Mouse (Mus musculus): ENCODE measurements around the gene Cpeb2.
A peak's percentile ranks its signal among the peaks of the same experiment; 100 is the strongest.

Gene Cpeb2

GRCm38 (mm10) chr5:43263951-43264350 is 31.0 kb downstream of the Cpeb2 start:
- DNase-seq (ENCODE audit: low read depth, low spot score) = no peak
- Histone ChIP-seq H3K27me3 (ENCODE audit: control insufficient read depth, insufficient read depth, low read length, poor library complexity, severe bottlenecking) (no peaks in the 10 kb centered on the region), H3K36me3 (ENCODE audit: control insufficient read depth, insufficient read depth, low read length, poor library complexity, severe bottlenecking) (no peaks in the 10 kb centered on the region; the same call in 1 of the 2 replicates)

DNA sequence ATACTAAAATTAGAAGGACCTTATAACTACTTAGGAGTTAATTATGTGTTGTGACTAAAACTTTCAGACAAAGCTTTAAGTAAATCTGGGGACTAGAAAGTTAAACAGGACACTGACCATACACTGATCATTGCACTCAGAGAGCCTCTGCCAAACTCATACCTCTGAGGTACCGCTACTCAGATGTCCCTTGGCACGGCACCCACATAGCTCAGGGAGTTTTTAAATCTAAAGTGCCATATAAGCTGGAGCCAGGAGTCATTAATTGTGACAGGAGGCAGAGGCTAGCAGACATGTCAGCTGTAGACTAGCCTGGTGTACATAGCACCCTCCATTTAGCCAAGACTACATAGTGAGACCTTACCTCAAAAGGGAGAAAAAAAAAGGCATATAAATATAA is 31.7 kb downstream of the Cpeb2 start:
- Histone ChIP-seq H3K36me3 (ENCODE audit: control insufficient read depth, insufficient read depth, low read length, poor library complexity, severe bottlenecking) (no peaks in the 10 kb centered on the region; the same call in 1 of the 2 replicates), H3K27me3 (ENCODE audit: control insufficient read depth, insufficient read depth, low read length, poor library complexity, severe bottlenecking) (no peaks in the 10 kb centered on the region)
- no peak for DNase-seq (ENCODE audit: low read depth, low spot score)

DNA sequence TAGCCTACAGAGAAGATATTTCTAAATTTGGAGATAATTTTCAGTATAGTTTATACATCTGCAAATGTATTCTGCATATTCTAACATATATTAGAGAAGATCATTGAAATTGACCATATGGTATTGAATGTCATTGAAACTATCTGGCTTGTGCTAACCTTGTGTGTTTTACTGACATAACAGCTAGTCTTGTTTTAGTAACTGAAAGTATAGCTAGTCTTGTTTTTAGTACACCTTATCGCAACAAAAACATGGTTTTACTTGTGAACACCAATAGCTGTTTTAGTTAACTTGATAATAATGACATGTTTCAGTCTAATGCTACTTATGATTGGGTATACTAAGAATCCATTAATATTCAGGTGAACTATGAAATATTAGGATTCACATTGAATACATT is 45.0 kb downstream of the Cpeb2 start:
- DNase-seq (ENCODE audit: low read depth, low spot score) = no peak
- peaks cover 2% of the 10 kb centered on the region for H3K36me3 ChIP-seq (ENCODE audit: control insufficient read depth, insufficient read depth, low read length, poor library complexity, severe bottlenecking)
- H3K27me3 ChIP-seq (ENCODE audit: control insufficient read depth, insufficient read depth, low read length, poor library complexity, severe bottlenecking) = no peaks in the 10 kb centered on the region

GRCm38 (mm10) chr5:43279774-43280173 is 46.8 kb downstream of the Cpeb2 start:
- DNase-seq (ENCODE audit: low read depth, low spot score) = peak; percentile 50
- H3K27me3 ChIP-seq (ENCODE audit: control insufficient read depth, insufficient read depth, low read length, poor library complexity, severe bottlenecking) = no peaks in the 10 kb centered on the region

GRCm38 (mm10) chr5:43285756-43286155 is 52.8 kb downstream of the Cpeb2 start:
- DNase-seq (ENCODE audit: low read depth, low spot score) = no peak
- H3K36me3 ChIP-seq (ENCODE audit: control insufficient read depth, insufficient read depth, low read length, poor library complexity, severe bottlenecking) = peaks cover 2% of the 10 kb centered on the region
- H3K27me3 ChIP-seq (ENCODE audit: control insufficient read depth, insufficient read depth, low read length, poor library complexity, severe bottlenecking) = no peaks in the 10 kb centered on the region

More at GRCm38 (mm10) chr5:43279774-43280173, 46.8 kb downstream of the Cpeb2 start:
- peaks cover 3% of the 10 kb centered on the region for H3K36me3 ChIP-seq (ENCODE audit: control insufficient read depth, insufficient read depth, low read length, poor library complexity, severe bottlenecking)

- peak; percentile 43 for DNase-seq (ENCODE audit: low read depth, low spot score)
- Histone ChIP-seq H3K27me3 (ENCODE audit: control insufficient read depth, insufficient read depth, low read length, poor library complexity, severe bottlenecking) (no peaks in the 10 kb centered on the region), H3K36me3 (ENCODE audit: control insufficient read depth, insufficient read depth, low read length, poor library complexity, severe bottlenecking) (no peaks in the 10 kb centered on the region)
These were observed 56.9 kb downstream of the Cpeb2 start for GRCm38 (mm10) chr5:43289752-43290446.

- DNase-seq (ENCODE audit: low read depth, low spot score) = peak; percentile 11
- no peaks in the 10 kb centered on the region for H3K36me3 ChIP-seq (ENCODE audit: control insufficient read depth, insufficient read depth, low read length, poor library complexity, severe bottlenecking)
- H3K27me3 ChIP-seq (ENCODE audit: control insufficient read depth, insufficient read depth, low read length, poor library complexity, severe bottlenecking) = no peaks in the 10 kb centered on the region
These were observed 60.2 kb downstream of the Cpeb2 start for GRCm38 (mm10) chr5:43293136-43293535.

DNA sequence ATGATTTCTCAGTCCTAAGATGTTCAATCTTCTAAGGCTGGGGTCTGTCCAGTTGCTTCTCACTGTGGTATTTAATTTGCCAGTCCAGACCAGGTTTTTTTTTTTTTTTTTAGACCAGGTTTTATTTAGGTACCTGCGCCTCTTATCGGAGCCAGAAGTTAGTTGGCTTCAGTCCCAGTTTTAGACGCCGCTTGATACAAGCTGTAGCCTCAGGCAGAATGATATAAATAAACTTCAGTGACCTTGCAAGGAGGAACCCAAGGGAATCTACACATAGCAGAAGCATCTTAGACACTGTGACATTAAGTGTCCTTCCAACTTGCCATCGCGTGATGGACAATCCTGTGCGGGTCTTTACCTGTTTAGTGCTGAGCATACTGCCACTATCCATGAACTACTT is 64.5 kb downstream of the Cpeb2 start:
- Histone ChIP-seq H3K36me3 (ENCODE audit: control insufficient read depth, insufficient read depth, low read length, poor library complexity, severe bottlenecking) (no peaks in the 10 kb centered on the region), H3K27me3 (ENCODE audit: control insufficient read depth, insufficient read depth, low read length, poor library complexity, severe bottlenecking) (no peaks in the 10 kb centered on the region)
- DNase-seq (ENCODE audit: low read depth, low spot score) = no peak

- H3K36me3 ChIP-seq (ENCODE audit: control insufficient read depth, insufficient read depth, low read length, poor library complexity, severe bottlenecking) = no peaks in the 10 kb centered on the region
- DNase-seq (ENCODE audit: low read depth, low spot score) = no peak
- H3K27me3 ChIP-seq (ENCODE audit: control insufficient read depth, insufficient read depth, low read length, poor library complexity, severe bottlenecking) = no peaks in the 10 kb centered on the region
These were observed 66.0 kb downstream of the Cpeb2 start for GRCm38 (mm10) chr5:43298975-43299374.

- Histone ChIP-seq H3K36me3 (ENCODE audit: control insufficient read depth, insufficient read depth, low read length, poor library complexity, severe bottlenecking) (no peaks in the 10 kb centered on the region), H3K27me3 (ENCODE audit: control insufficient read depth, insufficient read depth, low read length, poor library complexity, severe bottlenecking) (no peaks in the 10 kb centered on the region)
These were observed 67.1 kb downstream of the Cpeb2 start for GRCm38 (mm10) chr5:43300076-43300475.

GRCm38 (mm10) chr5:43300979-43301378 is 68.0 kb downstream of the Cpeb2 start:
- DNase-seq (ENCODE audit: low read depth, low spot score) = no peak
- Histone ChIP-seq H3K36me3 (ENCODE audit: control insufficient read depth, insufficient read depth, low read length, poor library complexity, severe bottlenecking) (no peaks in the 10 kb centered on the region), H3K27me3 (ENCODE audit: control insufficient read depth, insufficient read depth, low read length, poor library complexity, severe bottlenecking) (no peaks in the 10 kb centered on the region)

More at GRCm38 (mm10) chr5:43300076-43300475, 67.1 kb downstream of the Cpeb2 start:
- DNase-seq (ENCODE audit: low read depth, low spot score) = no peak

DNA sequence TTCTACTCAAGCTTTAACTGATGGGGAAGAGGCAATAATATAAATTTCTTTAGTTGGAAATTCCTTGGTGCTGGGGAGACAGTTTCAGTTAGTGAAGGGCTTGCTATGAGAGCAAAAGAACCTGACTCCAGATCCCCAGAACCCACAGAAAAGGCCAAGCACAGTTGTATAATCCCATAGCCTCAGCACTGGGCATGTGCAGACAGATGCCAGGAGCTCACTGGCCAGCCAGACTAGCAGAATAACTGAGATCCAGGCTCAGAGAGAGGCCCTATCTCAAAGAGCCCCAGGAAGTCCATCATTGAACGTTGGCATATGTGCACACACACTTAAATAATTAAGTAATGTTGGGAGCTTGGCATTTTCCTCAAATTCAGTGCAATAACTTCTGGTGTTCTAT is 70.5 kb downstream of the Cpeb2 start:
- H3K36me3 ChIP-seq (ENCODE audit: control insufficient read depth, insufficient read depth, low read length, poor library complexity, severe bottlenecking) = no peaks in the 10 kb centered on the region
- no peak for DNase-seq (ENCODE audit: low read depth, low spot score)
- H3K27me3 ChIP-seq (ENCODE audit: control insufficient read depth, insufficient read depth, low read length, poor library complexity, severe bottlenecking) = no peaks in the 10 kb centered on the region

GRCm38 (mm10) chr5:43305449-43305848 is 72.5 kb downstream of the Cpeb2 start:
- H3K36me3 ChIP-seq (ENCODE audit: control insufficient read depth, insufficient read depth, low read length, poor library complexity, severe bottlenecking) = no peaks in the 10 kb centered on the region
- no peaks in the 10 kb centered on the region for H3K27me3 ChIP-seq (ENCODE audit: control insufficient read depth, insufficient read depth, low read length, poor library complexity, severe bottlenecking)
- DNase-seq (ENCODE audit: low read depth, low spot score) = no peak

DNA sequence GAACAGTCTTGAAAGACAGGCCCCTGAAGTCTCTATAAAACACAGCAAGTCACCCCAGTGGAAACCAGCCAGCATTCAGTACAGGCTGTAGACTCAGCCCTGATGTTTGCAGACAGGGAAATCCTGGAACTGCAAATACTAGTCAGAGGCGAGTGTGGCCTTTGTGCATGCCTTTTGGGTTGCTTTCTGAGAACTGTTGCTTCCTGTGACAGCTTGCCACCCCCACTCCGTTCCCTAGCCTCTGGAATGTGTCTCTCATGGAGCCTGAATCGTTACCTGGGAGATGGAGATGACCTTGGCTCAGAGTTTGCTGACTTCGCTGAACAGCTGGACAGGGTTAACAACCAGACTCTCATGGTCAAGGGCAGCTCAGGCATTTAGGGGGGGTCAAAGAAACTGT is 77.0 kb downstream of the Cpeb2 start:
- Histone ChIP-seq H3K27me3 (ENCODE audit: control insufficient read depth, insufficient read depth, low read length, poor library complexity, severe bottlenecking) (no peaks in the 10 kb centered on the region), H3K36me3 (ENCODE audit: control insufficient read depth, insufficient read depth, low read length, poor library complexity, severe bottlenecking) (no peaks in the 10 kb centered on the region)
- DNase-seq (ENCODE audit: low read depth, low spot score) = no peak

DNA sequence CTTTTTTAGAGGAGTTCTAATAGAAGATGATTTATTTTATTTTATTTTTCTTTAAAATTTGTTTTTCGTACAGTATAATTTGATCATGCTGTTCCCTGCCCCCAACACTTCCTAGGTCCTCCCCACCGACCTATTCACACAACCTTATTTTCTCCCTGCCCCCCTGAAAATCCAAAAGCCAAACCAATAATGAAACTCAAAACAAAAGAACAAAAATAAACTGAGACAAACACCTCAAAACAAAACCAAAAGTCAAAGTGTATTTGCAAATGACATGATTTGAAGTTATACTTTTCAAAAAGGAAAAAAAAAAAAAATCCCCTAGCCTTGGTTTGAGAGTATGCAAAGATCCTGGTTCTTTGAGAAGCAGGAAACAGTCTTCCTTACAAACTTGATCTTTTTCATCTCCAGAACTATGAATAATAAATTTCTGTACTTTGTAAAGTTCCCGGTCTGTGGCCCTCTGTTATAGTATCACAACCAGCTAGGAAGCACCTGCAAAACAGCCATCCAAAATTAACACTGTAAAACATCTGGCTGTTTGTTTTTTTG is 91.4 kb downstream of the Cpeb2 start:
- H3K27me3 ChIP-seq (ENCODE audit: control insufficient read depth, insufficient read depth, low read length, poor library complexity, severe bottlenecking) = no peaks in the 10 kb centered on the region; the same call in 1 of the 2 replicates
- no peak for DNase-seq (ENCODE audit: low read depth, low spot score)
- H3K36me3 ChIP-seq (ENCODE audit: control insufficient read depth, insufficient read depth, low read length, poor library complexity, severe bottlenecking) = no peaks in the 10 kb centered on the region

Measured in splenic B cell, adult 2 months (primary cell).